Comparison of ENCODE assay signal across 27 mouse cellular contexts in genomic region chr13:95131041-95131440, GRCm38 (mm10).
DNase-seq lines count a peak whose midpoint lies in the region; ATAC-seq and TF ChIP-seq lines count a peak whose summit lies in the region.
"Had no signal": no experiment of that assay in that cellular context is flagged by ENCODE, and none has a peak within 500 bp of the region (broad histone marks: within the 10 kb centered on the region; RNA-seq: fewer than 3 reads in every experiment).

No protein-coding gene starts in this region.

- ATAC-seq in liver, embryonic 12.5 days, result no peak
- no peak for ATAC-seq in forebrain, embryonic 12.5 days (ENCODE audit: low FRiP score)
- no peak for ATAC-seq in intestine, embryonic 16.5 days
- ATAC-seq: forebrain, embryonic 13.5 days; intestine, postnatal 0 days; liver, postnatal 0 days; lung, postnatal 0 days had no signal

- H3K4me3 ChIP-seq in liver, adult 2 months (ENCODE audit: insufficient read depth, low read depth, low read length), result no peak overlapping the region
- H3K4me3 ChIP-seq in liver, embryonic 12.5 days, result no peak overlapping the region
- H3K4me3 ChIP-seq in forebrain, embryonic 12.5 days (replicated peaks), result no peak overlapping the region
- no peak overlapping the region for H3K4me3 ChIP-seq in intestine, embryonic 16.5 days (ENCODE audit: low read length)
- H3K4me3 ChIP-seq: embryonic facial prominence, embryonic 12.5 days; erythroblast, embryonic 14.5 days; forebrain, embryonic 13.5 days; gastrocnemius, adult 2 months; heart, embryonic 10.5 days; limb, embryonic 10.5 days; midbrain, embryonic 12.5 days; neural tube, embryonic 15.5 days had no signal

- no peaks in the 10 kb centered on the region for H3K27me3 ChIP-seq in liver, adult 2 months (ENCODE audit: control insufficient read depth, insufficient read depth, low read length)
- no peaks in the 10 kb centered on the region for H3K27me3 ChIP-seq in liver, embryonic 12.5 days (replicated peaks)
- no peaks in the 10 kb centered on the region for H3K27me3 ChIP-seq in forebrain, embryonic 12.5 days
- no peaks in the 10 kb centered on the region for H3K27me3 ChIP-seq in intestine, embryonic 16.5 days (replicated peaks; ENCODE audit: control insufficient read depth, insufficient read depth, low read length)
- H3K27me3 ChIP-seq: embryonic facial prominence, embryonic 12.5 days; forebrain, embryonic 13.5 days; midbrain, embryonic 12.5 days; neural tube, embryonic 15.5 days had no signal

- no peaks in the 10 kb centered on the region for H3K79me2 ChIP-seq in liver, adult 2 months (ENCODE audit: control insufficient read depth, insufficient read depth, low read length)

- DNase-seq in kidney, adult 11 months, result peak; percentile 19
- no peak for DNase-seq in kidney, postnatal 10 days
- peak; percentile 21 for DNase-seq in liver, adult 2 months (ENCODE audit: extremely low read depth, low read depth, low spot score)
- DNase-seq in embryo, embryonic 10 days (ENCODE audit: low spot score), result peak; percentile 69
- DNase-seq: adrenal gland, adult 2 months; cerebellum, adult 11-12 months; cerebellum, postnatal 10 days; gastrocnemius, adult 2 months; layer of hippocampus, adult 9-11 months; liver; liver, postnatal 0 days; thymus, adult 2 months; thymus, postnatal 4 days had no signal

- H3K9ac ChIP-seq in liver, adult 2 months (ENCODE audit: low read depth, low read length), result no peak overlapping the region
- no peak overlapping the region for H3K9ac ChIP-seq in liver, embryonic 12.5 days
- H3K9ac ChIP-seq in forebrain, embryonic 12.5 days, result no peak overlapping the region
- H3K9ac ChIP-seq in intestine, embryonic 16.5 days (ENCODE audit: low read depth, low read length), result no peak overlapping the region
- H3K9ac ChIP-seq: embryonic facial prominence, embryonic 12.5 days; forebrain, embryonic 13.5 days; liver, postnatal 0 days; midbrain, embryonic 12.5 days; neural tube, embryonic 15.5 days had no signal

- no peak overlapping the region for H3K4me2 ChIP-seq in liver, embryonic 12.5 days
- H3K4me2 ChIP-seq in forebrain, embryonic 12.5 days, result no peak overlapping the region
- H3K4me2 ChIP-seq in intestine, embryonic 16.5 days (ENCODE audit: low read depth, low read length), result no peak overlapping the region
- H3K4me2 ChIP-seq: embryonic facial prominence, embryonic 12.5 days; forebrain, embryonic 13.5 days; midbrain, embryonic 12.5 days; neural tube, embryonic 15.5 days had no signal

- H3K9me3 ChIP-seq in liver, embryonic 12.5 days (replicated peaks), result no peaks in the 10 kb centered on the region
- H3K9me3 ChIP-seq in forebrain, embryonic 12.5 days, result no peaks in the 10 kb centered on the region
- H3K9me3 ChIP-seq in intestine, embryonic 16.5 days (ENCODE audit: control insufficient read depth, low read length), result no peaks in the 10 kb centered on the region
- H3K9me3 ChIP-seq: embryonic facial prominence, embryonic 12.5 days; forebrain, embryonic 13.5 days; G1E; heart, embryonic 10.5 days; limb, embryonic 10.5 days; midbrain, embryonic 12.5 days; neural tube, embryonic 15.5 days had no signal

- no peaks in the 10 kb centered on the region for H3K36me3 ChIP-seq in liver, adult 2 months (ENCODE audit: control insufficient read depth, insufficient read depth, low read length)
- H3K36me3 ChIP-seq in liver, embryonic 12.5 days, result no peaks in the 10 kb centered on the region
- H3K36me3 ChIP-seq in forebrain, embryonic 12.5 days (replicated peaks), result no peaks in the 10 kb centered on the region
- H3K36me3 ChIP-seq in intestine, embryonic 16.5 days (ENCODE audit: control insufficient read depth, insufficient read depth, low read length), result no peaks in the 10 kb centered on the region
- H3K36me3 ChIP-seq: embryonic facial prominence, embryonic 12.5 days; G1E; heart, embryonic 10.5 days; limb, embryonic 10.5 days; midbrain, embryonic 12.5 days; neural tube, embryonic 15.5 days had no signal

- 79% methylated on average over 1 of the region's 1 CpGs for WGBS in liver, adult 2 months
- whole genome bisulfite sequencing in liver, embryonic 12.5 days (ENCODE audit: insufficient replicate concordance), result 54% methylated on average over 1 of the region's 1 CpGs
- WGBS in forebrain, embryonic 12.5 days, result 38% methylated on average over 1 of the region's 1 CpGs
- WGBS in intestine, embryonic 16.5 days, result 85% methylated on average over 1 of the region's 1 CpGs

- no peak for TF ChIP-seq POLR2A in liver, adult 2 months (IDR thresholded peaks at IDR 0.05; ENCODE audit: extremely low read depth, insufficient read depth, low read length)

- no peak overlapping the region for H3K27ac ChIP-seq in liver, adult 2 months (replicated peaks; ENCODE audit: insufficient read depth, low read depth, low read length)
- no peak overlapping the region for H3K27ac ChIP-seq in liver, embryonic 12.5 days
- H3K27ac ChIP-seq in forebrain, embryonic 12.5 days, result no peak overlapping the region
- H3K27ac ChIP-seq in intestine, embryonic 16.5 days (ENCODE audit: low read length), result no peak overlapping the region
- H3K27ac ChIP-seq: embryonic facial prominence, embryonic 12.5 days; forebrain, embryonic 13.5 days; gastrocnemius, adult 2 months; heart, embryonic 10.5 days; limb, embryonic 10.5 days; macrophage; midbrain, embryonic 12.5 days; neural tube, embryonic 15.5 days had no signal

- H3K4me1 ChIP-seq in liver, adult 2 months (ENCODE audit: control insufficient read depth, insufficient read depth, low read length), result peaks cover under 1% of the 10 kb centered on the region; the same call in 1 of the 2 replicates
- no peaks in the 10 kb centered on the region for H3K4me1 ChIP-seq in liver, embryonic 12.5 days
- H3K4me1 ChIP-seq in forebrain, embryonic 12.5 days, result 0 out of 2 replicates have a peak, but pooled peaks cover 2% of the 10 kb centered on the region
- H3K4me1 ChIP-seq in intestine, embryonic 16.5 days (ENCODE audit: control insufficient read depth, insufficient read depth, low read length), result no peaks in the 10 kb centered on the region
- H3K4me1 ChIP-seq: forebrain, embryonic 13.5 days; midbrain, embryonic 12.5 days had no signal

- no peak for TF ChIP-seq CTCF in liver, adult 2 months (IDR thresholded peaks at IDR 0.05; ENCODE audit: low read depth, low read length)
